Mouse (Mus musculus) bone marrow macrophage, adult 2 months (primary cell): Measurements from ENCODE around the gene Tjp1.

Experiments used
- CTCF ChIP-seq: IDR thresholded peaks from 2 replicates; pipeline ENCODE4 v1.5.1; 2012; ENCODE audit warnings: low read depth, mild to moderate bottlenecking, low read length, moderate library complexity
- POLR2A ChIP-seq: IDR thresholded peaks from 2 replicates; pipeline ENCODE4 v1.6.1; 2012; ENCODE audit warnings: mild to moderate bottlenecking, low read depth, low read length, borderline replicate concordance

- TF ChIP-seq CTCF (no peak), POLR2A (no peak)
Measured at GRCm38 (mm10) chr7:65513451-65514179, 14.0 kb downstream of the Tjp1 start.
